Mouse (Mus musculus) lung, adult 2 months (tissue): ENCODE measurements around the gene Shld1. TPM values are rescaled to one million over a fixed set of nuclear protein-coding genes. Genes with fewer than 3 reads are reported as not detected.

Experiments
- DNase-seq: peaks from one replicate; pipeline ENCODE4 v3.0.0; 2022
- H3K4me1 ChIP-seq: fragments of 200-500 bp; 2 replicates; pipeline ENCODE4 v1.6.1; 2011; ENCODE audit warnings: low read length; ENCODE audit not compliant: control insufficient read depth, insufficient read depth
- H3K4me3 ChIP-seq: fragments of 200-500 bp; replicated peaks from 2 replicates; pipeline ENCODE3; 2011; ENCODE audit warnings: low read depth, mild to moderate bottlenecking, control low read depth, low read length; ENCODE audit errors: extremely low read depth
- CTCF ChIP-seq: fragments of 200-500 bp; IDR thresholded peaks from 2 replicates; pipeline ENCODE4 v1.5.1; 2011; ENCODE audit warnings: mild to moderate bottlenecking, low read length, control low read depth; ENCODE audit not compliant: insufficient read depth
- POLR2A ChIP-seq: fragments of 200-500 bp; IDR thresholded peaks from 2 replicates; pipeline ENCODE4 v1.6.1; 2011; ENCODE audit warnings: low read depth, mild to moderate bottlenecking, control low read depth, low read length, borderline replicate concordance; ENCODE audit errors: extremely low read depth
- WGBS: fragments of 180-500 bp; shearing (Covaris S2); methylation state at CpG from one replicate; pipeline ENCODE4 v1.1.7; 2018; 5-methylcytosine and 5-hydroxymethylcytosine counted together
- polyA plus RNA-seq: library from polyadenylated mRNA; depleted of rRNA; stranded (reverse); fragments of >200 nt; gene quantifications from 2 replicates; pipeline ENCODE4 v1.2.3, GENCODE M21; 2012; rRNA removed

Gene Shld1
- polyA plus RNA-seq, 1 experiment: 17.9 TPM

GRCm38 (mm10) chr2:132757911-132758310 is 71.2 kb downstream of the Shld1 start:
- WGBS: 77% methylated on average over 5 of the region's 5 CpGs
- no peaks in the 10 kb centered on the region for H3K4me1 ChIP-seq

DNA sequence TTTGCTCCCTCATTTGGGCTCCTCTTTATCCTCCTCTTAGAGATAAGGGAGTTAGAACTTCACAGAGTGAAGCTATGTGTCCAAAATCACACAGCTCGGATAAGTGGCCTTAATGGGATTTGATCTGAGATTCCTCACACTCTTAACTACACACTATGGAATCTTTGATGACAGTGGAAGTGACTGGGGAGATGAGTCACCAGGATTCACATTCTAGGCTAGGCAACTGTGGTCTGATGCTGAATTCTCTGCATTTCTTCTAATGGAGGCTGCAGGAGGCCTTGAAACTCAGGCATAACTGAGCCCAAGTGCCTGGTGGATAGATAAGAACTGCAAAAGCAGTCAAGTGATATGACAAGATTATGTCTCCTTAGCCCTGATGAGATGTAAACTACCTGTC is 84.1 kb downstream of the Shld1 start:
- TF ChIP-seq CTCF (no peak), POLR2A (no peak)
- H3K4me3 ChIP-seq: no peak overlapping the region
- 43% methylated on average over 1 of the region's 1 CpGs for WGBS
- no peaks in the 10 kb centered on the region for H3K4me1 ChIP-seq
- no peak for DNase-seq

More at GRCm38 (mm10) chr2:132757911-132758310, 71.2 kb downstream of the Shld1 start:
- H3K4me3 ChIP-seq: no peak overlapping the region
- no peak for DNase-seq
- TF ChIP-seq CTCF: no peak
- TF ChIP-seq POLR2A: no peak

GRCm38 (mm10) chr2:132780978-132781377 is 94.2 kb downstream of the Shld1 start, which contains the start of gene Chgb:
TSS of gene Chgb (plus strand) at chr2:132781278.
- no peak for DNase-seq
- no peak for TF ChIP-seq POLR2A
- TF ChIP-seq CTCF: no peak
- Histone ChIP-seq H3K4me3 (no peak within 1 kb of the TSS), H3K4me1 (no peaks in the 10 kb centered on the region)
- 10% methylated on average over 4 of the region's 4 CpGs for WGBS

- H3K4me3 ChIP-seq: no peak overlapping the region
- WGBS: 1% methylated on average over 41 of the region's 41 CpGs
- peak; percentile 58 for DNase-seq
- TF ChIP-seq CTCF (no peak), POLR2A (no peak)
- no peaks in the 10 kb centered on the region for H3K4me1 ChIP-seq
Observed at GRCm38 (mm10) chr2:132781439-132782068, 94.8 kb downstream of the Shld1 start.

DNA sequence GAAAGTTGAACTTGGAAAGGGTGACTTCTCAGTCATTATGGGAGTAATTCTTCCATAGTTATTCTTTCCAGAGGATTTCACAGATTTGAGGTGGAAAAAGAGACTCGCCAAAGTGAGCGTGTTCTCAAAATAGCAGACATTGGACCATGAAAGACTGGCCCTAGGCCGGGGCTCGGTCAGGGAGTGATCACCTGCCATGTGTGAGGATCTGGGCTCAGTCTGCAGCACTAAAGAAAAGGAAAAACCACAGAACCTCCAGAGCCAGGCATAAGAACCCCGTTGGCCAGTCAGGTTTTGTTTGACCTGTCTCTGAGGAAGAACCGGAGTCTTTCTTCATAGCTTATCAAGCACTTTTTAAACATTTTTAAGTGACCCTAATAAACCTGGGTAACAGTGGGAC is 97.3 kb downstream of the Shld1 start:
- no peak overlapping the region for H3K4me3 ChIP-seq
- DNase-seq: no peak
- WGBS: 69% methylated on average over 6 of the region's 6 CpGs
- TF ChIP-seq POLR2A: no peak
- TF ChIP-seq CTCF: no peak
- no peaks in the 10 kb centered on the region for H3K4me1 ChIP-seq

GRCm38 (mm10) chr2:132793441-132794203 is 106.9 kb downstream of the Shld1 start:
- TF ChIP-seq CTCF: no peak
- 78% methylated on average over 19 of the region's 19 CpGs for WGBS
- no peaks in the 10 kb centered on the region for H3K4me1 ChIP-seq
- no peak overlapping the region for H3K4me3 ChIP-seq
- no peak for DNase-seq

DNA sequence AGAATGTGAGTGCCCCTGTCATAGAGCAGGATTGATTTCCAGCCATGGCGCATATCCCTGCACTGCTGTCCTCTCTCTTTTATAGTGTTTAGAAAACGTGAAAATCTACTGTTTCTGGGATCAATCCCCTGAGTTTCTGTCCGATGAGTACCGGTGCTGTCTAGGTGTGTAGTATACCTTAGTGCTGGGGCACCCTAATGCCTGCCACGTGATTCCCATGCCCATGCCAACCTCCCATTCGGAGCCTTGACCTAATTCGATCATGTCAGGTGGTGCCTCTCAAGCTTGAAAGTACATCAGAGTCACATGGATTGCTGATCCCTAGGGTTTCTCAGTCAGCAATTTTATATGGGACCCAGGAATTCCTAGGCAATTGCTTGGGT is 107.5 kb downstream of the Shld1 start:
- no peak for DNase-seq
- Histone ChIP-seq H3K4me1 (no peaks in the 10 kb centered on the region), H3K4me3 (no peak overlapping the region)
- WGBS: 81% methylated on average over 7 of the region's 7 CpGs
- TF ChIP-seq POLR2A (no peak), CTCF (no peak)

Other genes starting within 250 kb of the Shld1 start
- 7.2 and 12.4 TPM in 2 replicates for gene Gpcpd1, start 99.2 kb upstream of the Shld1 start, polyA plus RNA-seq
- 0.07 and 0.31 TPM in 2 replicates for gene Chgb, start 94.3 kb downstream of the Shld1 start, polyA plus RNA-seq
- gene Trmt6, start 129.1 kb downstream of the Shld1 start, polyA plus RNA-seq: 1.7 and 3.3 TPM in 2 replicates
- gene Mcm8, start 129.2 kb downstream of the Shld1 start, polyA plus RNA-seq: 0.57 and 0.78 TPM in 2 replicates
- gene Crls1, start 159.7 kb downstream of the Shld1 start, polyA plus RNA-seq: 17.8 and 23.5 TPM in 2 replicates
- gene Lrrn4, start 194.0 kb downstream of the Shld1 start, polyA plus RNA-seq: 30.2 and 38.2 TPM in 2 replicates